Mouse (Mus musculus) splenic B cell, adult 2 months (primary cell): ENCODE measurements at regions not wholly inside any gene's neighbourhood (a gene's known extent, or its start where the extent isn't known, plus 50 kb on each side); places are given as distances from the start of the nearest gene placed in this dataset.

ENCODE experiments used
- DNase-seq: peaks from one replicate; pipeline ENCODE4 v3.0.0-alpha.2; 2011; ENCODE audit warnings: low read depth, low spot score
- H3K27me3 ChIP-seq: 2 replicates; pipeline ENCODE4 v1.6.1; 2012; ENCODE audit warnings: mild to moderate bottlenecking, low read length, moderate library complexity, mixed read lengths; ENCODE audit not compliant: control insufficient read depth, poor library complexity, insufficient read depth, severe bottlenecking
- H3K36me3 ChIP-seq: 2 replicates; pipeline ENCODE4 v1.6.1; 2012; ENCODE audit warnings: mild to moderate bottlenecking, low read length, moderate library complexity, mixed read lengths; ENCODE audit not compliant: control insufficient read depth, poor library complexity, insufficient read depth, severe bottlenecking

DNA sequence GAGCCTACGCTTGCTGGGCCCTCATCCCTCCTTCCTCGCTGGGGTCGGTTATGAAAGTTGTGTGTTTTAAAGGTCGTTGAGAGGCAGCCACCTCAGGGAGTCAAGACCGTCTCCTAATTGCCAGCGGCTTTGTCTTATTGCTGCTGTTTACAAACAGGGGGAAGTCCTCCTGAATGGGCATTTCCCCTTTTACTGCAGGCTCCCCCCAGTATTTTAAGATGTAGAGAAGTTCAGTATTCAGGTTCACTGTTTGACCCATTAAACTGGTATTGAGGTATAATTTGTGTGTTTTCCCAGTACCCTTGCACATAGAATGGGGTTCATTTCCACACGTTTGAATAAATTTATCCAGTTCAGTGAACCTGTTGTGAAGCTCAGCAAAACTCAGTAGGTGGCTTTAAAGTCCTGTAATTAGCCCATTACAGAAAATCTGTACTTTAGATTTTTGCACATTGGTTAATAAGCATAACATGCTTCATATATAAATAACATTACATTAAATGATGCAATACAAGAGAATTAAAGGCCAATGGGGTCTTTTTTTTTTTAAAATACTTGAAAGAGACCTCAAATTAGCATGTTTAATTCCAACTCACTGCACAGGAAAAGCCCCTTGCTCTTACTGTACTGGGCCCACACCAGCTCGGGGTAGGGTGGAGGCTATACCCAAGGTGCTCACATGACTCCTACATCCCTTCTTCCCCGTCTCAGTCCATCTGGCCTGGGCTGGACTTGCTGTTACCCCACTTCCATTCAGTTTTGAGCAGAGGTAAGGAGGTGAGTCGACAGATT is 63.7 kb downstream of the Nkx2-1 start:
- H3K36me3 ChIP-seq, result no peaks in the 10 kb centered on the region
- no peak for DNase-seq

DNA sequence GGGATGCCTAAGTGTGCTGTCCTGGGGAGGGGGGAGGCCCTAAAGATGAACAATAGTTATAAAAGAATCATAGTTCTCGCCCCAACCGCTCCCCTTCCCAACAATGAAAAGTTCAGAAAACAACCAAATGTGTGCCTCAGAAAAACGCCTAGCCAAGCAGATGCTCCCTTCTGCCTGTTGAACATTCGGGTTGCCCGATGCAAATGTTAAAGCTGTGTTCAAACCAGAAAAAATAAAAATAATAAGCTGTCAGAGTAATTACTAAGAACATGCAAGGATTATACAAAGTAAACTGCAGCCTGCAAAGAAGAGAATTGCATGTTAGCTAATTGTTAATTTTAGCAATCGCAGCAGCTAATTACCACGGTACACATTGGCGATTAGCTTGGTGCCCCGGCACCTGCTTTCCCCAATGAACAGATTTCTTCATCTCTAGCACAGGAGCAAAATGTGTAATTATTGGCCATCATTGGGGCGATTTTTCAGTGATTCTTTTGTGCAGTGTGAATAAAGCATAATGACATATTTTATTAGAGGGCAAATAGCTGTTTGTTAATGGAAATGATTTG is 65.7 kb downstream of the Nkx2-1 start:
- Histone ChIP-seq H3K36me3 (no peaks in the 10 kb centered on the region), H3K27me3 (no peaks in the 10 kb centered on the region)
- no peak for DNase-seq

More for the DNA sequence above, 63.7 kb downstream of the Nkx2-1 start:
- H3K27me3 ChIP-seq, result no peaks in the 10 kb centered on the region

- no peak for DNase-seq
- no peaks in the 10 kb centered on the region for H3K36me3 ChIP-seq
Measured at GRCm38 (mm10) chr12:56459508-56460119, 77.1 kb downstream of the Nkx2-1 start.

GRCm38 (mm10) chr12:56458665-56459507 is 77.8 kb downstream of the Nkx2-1 start:
- DNase-seq, result no peak
- no peaks in the 10 kb centered on the region for H3K27me3 ChIP-seq

More at GRCm38 (mm10) chr12:56459508-56460119, 77.1 kb downstream of the Nkx2-1 start:
- H3K27me3 ChIP-seq, result no peaks in the 10 kb centered on the region

DNA sequence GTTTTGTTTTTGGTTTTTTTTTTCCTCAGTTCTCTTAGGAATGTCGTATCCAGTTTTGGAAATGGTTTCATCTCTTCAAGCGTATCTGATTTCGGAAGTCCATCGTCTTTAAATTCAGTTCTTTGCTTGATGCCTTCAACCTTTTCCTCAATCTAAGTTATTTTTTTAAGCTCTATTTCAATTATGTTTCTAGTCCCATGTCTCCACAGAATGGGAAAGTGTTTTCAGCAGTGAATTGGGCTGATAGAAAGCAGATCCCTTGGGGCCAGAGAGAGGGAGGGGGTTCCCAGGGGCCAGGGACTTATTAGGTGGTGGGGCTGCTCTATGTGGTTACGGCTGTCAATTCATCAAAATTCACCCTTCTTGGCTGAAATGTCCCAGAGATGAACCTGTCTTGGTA is 78.8 kb downstream of the Nkx2-1 start:
- Histone ChIP-seq H3K36me3 (no peaks in the 10 kb centered on the region), H3K27me3 (no peaks in the 10 kb centered on the region)
- DNase-seq, result no peak

More at GRCm38 (mm10) chr12:56458665-56459507, 77.8 kb downstream of the Nkx2-1 start:
- H3K36me3 ChIP-seq, result no peaks in the 10 kb centered on the region

- DNase-seq, result no peak
- H3K36me3 ChIP-seq, result no peaks in the 10 kb centered on the region
- no peaks in the 10 kb centered on the region for H3K27me3 ChIP-seq
Measured at GRCm38 (mm10) chr12:56457356-56457755, 79.4 kb downstream of the Nkx2-1 start.

GRCm38 (mm10) chr12:56450261-56450660 is 86.4 kb downstream of the Nkx2-1 start:
- Histone ChIP-seq H3K36me3 (no peaks in the 10 kb centered on the region), H3K27me3 (no peaks in the 10 kb centered on the region)
- no peak for DNase-seq

DNA sequence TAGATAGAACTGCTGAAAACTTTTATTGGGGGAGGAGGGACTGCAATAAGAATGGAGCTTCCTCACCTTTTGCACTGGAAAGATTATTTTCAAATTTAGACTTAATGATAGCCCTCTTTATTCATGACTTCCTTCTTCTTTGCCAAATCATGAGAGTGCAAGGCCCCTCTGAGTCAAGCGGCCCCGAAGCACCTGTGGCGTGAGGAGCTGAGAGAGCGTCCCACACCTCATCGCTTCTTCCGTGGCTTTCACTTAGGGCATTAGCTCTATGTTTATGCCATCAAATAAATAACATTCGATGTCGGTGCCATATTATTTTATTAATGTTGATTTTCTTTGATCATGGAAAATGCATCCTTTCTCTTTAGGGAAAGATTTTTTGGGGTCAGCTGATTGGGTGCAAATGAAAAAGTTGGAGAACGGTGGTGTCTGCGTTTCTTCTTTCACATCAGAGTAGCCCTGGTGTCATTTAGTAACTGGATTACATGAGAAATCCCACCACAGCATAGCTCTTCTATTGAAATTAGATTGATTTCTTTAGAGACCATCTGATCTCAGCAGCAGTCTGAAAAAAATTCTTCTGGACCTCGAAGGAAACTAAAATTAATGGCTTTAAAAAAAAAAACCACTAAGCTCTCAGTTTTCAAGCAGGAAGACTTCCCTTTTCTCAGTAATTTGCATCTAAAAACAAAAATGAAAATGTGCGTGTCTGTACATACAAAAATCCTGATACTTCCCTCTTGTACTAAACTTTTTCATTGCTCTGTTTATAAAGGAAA is 87.7 kb downstream of the Nkx2-1 start:
- no peaks in the 10 kb centered on the region for H3K27me3 ChIP-seq
- no peaks in the 10 kb centered on the region for H3K36me3 ChIP-seq

GRCm38 (mm10) chr12:56441166-56441817 is 95.4 kb downstream of the Nkx2-1 start:
- no peaks in the 10 kb centered on the region for H3K27me3 ChIP-seq
- no peaks in the 10 kb centered on the region for H3K36me3 ChIP-seq
- DNase-seq, result no peak

More for the DNA sequence above, 87.7 kb downstream of the Nkx2-1 start:
- DNase-seq, result no peak

DNA sequence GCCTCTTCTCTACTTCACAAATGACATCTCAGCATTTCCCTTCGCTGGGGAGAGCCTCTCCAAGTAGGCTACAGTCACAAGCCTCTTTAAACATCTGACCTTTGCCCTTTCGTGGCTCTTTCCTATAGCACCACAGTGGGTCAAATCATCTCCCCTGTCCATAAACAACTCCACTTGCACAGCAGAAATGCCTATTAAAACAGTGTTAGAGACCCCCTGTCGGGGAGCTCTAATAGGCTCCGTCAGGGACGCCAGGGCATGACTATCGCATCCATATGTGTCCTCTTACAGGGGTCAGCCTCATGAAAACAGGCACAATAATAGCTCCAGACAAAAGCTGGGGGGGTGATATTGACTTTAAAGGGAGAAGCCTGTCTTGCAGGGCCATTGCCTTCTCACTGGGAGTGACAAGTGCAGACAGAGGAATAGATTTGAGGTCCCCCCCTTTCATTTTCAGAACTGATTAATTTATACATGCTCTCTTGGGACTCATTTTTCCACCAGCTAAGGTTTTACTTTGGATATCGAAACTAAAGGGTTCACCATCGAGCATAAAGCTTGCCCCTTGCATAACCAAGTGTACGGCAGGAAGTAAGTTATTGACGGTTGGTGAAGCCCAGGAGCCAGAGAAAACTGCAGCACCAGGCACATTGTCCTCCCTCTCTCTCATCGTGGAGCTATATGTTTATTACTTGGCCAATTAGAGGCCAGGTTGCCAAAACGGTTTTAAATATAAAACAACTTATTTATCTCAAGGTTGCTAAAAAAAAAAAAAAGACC is 94.6 kb upstream of the Mbip start:
- DNase-seq, result no peak
- Histone ChIP-seq H3K36me3 (no peaks in the 10 kb centered on the region), H3K27me3 (no peaks in the 10 kb centered on the region)

DNA sequence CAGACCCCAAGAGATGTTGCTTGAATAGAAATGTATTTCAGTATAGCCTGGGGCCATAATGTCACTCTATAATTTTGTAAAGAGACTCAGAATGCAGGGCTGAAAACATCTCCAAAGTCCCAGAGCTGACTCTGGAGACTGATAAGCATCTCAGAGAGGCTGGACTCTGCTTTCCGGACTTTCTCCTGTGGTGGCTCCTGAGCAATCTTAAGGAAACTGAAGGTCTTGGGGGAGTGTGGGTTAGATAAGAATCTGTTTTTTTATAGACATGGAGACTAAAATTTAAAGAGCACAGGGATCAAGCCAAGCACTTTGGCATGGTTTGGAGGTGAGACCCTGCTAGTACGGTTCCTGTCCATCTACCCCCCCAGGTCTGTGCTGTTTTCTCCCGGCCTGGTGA is 92.7 kb upstream of the Mbip start:
- Histone ChIP-seq H3K27me3 (no peaks in the 10 kb centered on the region), H3K36me3 (no peaks in the 10 kb centered on the region)
- DNase-seq, result no peak

DNA sequence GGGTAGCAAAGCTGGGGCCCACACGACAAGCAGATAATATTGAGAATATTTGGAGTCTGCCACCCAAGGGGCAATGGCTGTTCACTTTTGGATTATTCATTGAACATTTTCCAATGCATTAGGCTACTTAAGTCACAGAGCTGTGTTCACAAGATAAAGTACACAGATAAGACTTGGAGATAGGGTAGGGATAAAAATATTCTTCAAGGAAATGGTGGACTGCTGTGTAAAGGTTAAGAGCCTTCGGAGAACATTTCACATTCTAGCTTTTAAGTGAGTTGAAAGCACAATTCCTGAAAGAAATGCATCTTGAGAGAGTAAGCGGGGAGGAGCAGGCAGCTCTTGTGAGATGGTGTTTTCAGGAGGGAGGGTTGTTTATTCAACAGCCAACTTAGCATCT is 92.3 kb upstream of the Mbip start:
- no peak for DNase-seq
- Histone ChIP-seq H3K36me3 (no peaks in the 10 kb centered on the region), H3K27me3 (no peaks in the 10 kb centered on the region)

- no peaks in the 10 kb centered on the region for H3K36me3 ChIP-seq
- H3K27me3 ChIP-seq, result no peaks in the 10 kb centered on the region
- no peak for DNase-seq
Measured at GRCm38 (mm10) chr12:56426681-56427246, 81.1 kb upstream of the Mbip start.
